In the genomic region with DNA sequence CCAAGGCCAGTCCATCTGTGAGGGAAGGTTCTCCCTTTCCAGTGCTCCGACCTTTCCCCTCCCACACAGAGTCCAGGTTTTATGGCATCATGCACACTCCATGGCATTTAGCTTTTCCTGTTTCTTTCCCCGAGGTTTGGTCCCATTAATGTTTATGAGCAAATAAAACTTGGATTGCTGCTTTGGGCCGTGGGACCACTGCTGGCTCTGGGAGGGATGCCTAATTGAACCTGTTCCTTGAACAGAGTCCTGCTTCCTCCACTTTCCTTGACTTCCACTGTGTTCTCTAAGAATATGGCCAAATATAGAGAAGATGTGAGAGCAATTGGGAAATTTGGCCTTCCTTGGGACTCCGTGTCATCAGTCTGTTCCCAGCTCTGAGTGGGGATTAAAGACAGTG, we compare ENCODE assay signal across 18 mouse cellular contexts.
DNase-seq lines count a peak whose midpoint lies in the region; ATAC-seq lines count a peak whose summit lies in the region.
"Had no signal": no experiment of that assay in that cellular context is flagged by ENCODE, and none has a peak within 500 bp of the region (broad histone marks: within the 10 kb centered on the region; RNA-seq: fewer than 3 reads in every experiment).

No protein-coding gene starts in this region.

- H3K9me3 ChIP-seq in limb, embryonic 13.5 days = peaks cover 25% of the 10 kb centered on the region
- H3K9me3 ChIP-seq: embryonic facial prominence, embryonic 10.5 days; embryonic facial prominence, embryonic 12.5 days; forebrain, embryonic 13.5 days had no signal

- no peak overlapping the region for H3K27ac ChIP-seq in limb, embryonic 13.5 days
- H3K27ac ChIP-seq: embryonic facial prominence, embryonic 10.5 days; embryonic facial prominence, embryonic 12.5 days; forebrain, embryonic 13.5 days; forebrain, embryonic 15.5 days had no signal

- peaks cover 7% of the 10 kb centered on the region; the same call in 1 of the 2 replicates for H3K4me1 ChIP-seq in limb, embryonic 13.5 days
- H3K4me1 ChIP-seq: embryonic facial prominence, embryonic 12.5 days; forebrain, embryonic 13.5 days; forebrain, embryonic 15.5 days had no signal

- DNase-seq in forelimb bud, embryonic 11.5 days (ENCODE audit: low read depth, low spot score) = peak; percentile 61
- DNase-seq in hindlimb bud, embryonic 11.5 days (ENCODE audit: extremely low spot score, low read depth, low spot score) = peak; percentile 8
- no peak for DNase-seq in spleen, postnatal 14 days (ENCODE audit: low spot score in 2 of 2)
- no peak for DNase-seq in liver
- no peak for DNase-seq in kidney, adult 18-20 months
- DNase-seq: adrenal gland, adult 2 months; adrenal gland, postnatal 10 days; adrenal gland, postnatal 25 days; cerebellum, adult 11 months; cerebellum, adult 18-20 months; cerebellum, adult 8-10 months; cerebellum, adult 9-11 months; cerebellum, postnatal 14 days had no signal

- WGBS in limb, embryonic 13.5 days = 22% methylated on average over 4 of the region's 4 CpGs

- no peak overlapping the region for H3K4me3 ChIP-seq in limb, embryonic 13.5 days
- H3K4me3 ChIP-seq: embryonic facial prominence, embryonic 10.5 days; embryonic facial prominence, embryonic 12.5 days; forebrain, embryonic 13.5 days; forebrain, embryonic 15.5 days had no signal

- H3K27me3 ChIP-seq in limb, embryonic 13.5 days = peaks cover 45% of the 10 kb centered on the region
- H3K27me3 ChIP-seq: embryonic facial prominence, embryonic 12.5 days; forebrain, embryonic 13.5 days; forebrain, embryonic 15.5 days had no signal

- H3K4me2 ChIP-seq in limb, embryonic 13.5 days (replicated peaks) = no peak overlapping the region
- H3K4me2 ChIP-seq: embryonic facial prominence, embryonic 12.5 days; forebrain, embryonic 13.5 days; forebrain, embryonic 15.5 days had no signal

- ATAC-seq in limb, embryonic 13.5 days (ENCODE audit: low FRiP score, low read depth) = peak; percentile 76
- ATAC-seq: forebrain, embryonic 13.5 days; forebrain, embryonic 15.5 days had no signal

- H3K9ac ChIP-seq in limb, embryonic 13.5 days = no peak overlapping the region
- H3K9ac ChIP-seq: embryonic facial prominence, embryonic 12.5 days; forebrain, embryonic 13.5 days; forebrain, embryonic 15.5 days had no signal

- H3K36me3 ChIP-seq in limb, embryonic 13.5 days = no peaks in the 10 kb centered on the region
- H3K36me3 ChIP-seq: embryonic facial prominence, embryonic 10.5 days; embryonic facial prominence, embryonic 12.5 days; forebrain, embryonic 15.5 days had no signal

Comparison
In these comparisons a context has a peak if more than half of its experiments do, and no peak if none do; other contexts are left out.
1. DNase-seq: peak in forelimb bud, embryonic 11.5 days (single experiment) and hindlimb bud, embryonic 11.5 days (single experiment); none in spleen, postnatal 14 days (0 of 2), liver (single experiment) and kidney, adult 18-20 months (single experiment).